Mouse (Mus musculus) embryonic fibroblast, embryonic 13.5 days (primary cell): ENCODE measurements around the gene Gle1. TPM values are rescaled to one million over a fixed set of nuclear protein-coding genes. Genes with fewer than 3 reads are reported as not detected.
"Not testable (repeated sequence)": the region's sequence is repeated elsewhere in the genome, so short reads cannot be mapped to it uniquely, and the experiment has no call there.

Source experiments
- H3K27ac ChIP-seq: 2 replicates; pipeline ENCODE4 v1.5.1; 2012; ENCODE audit warnings: low read length, control low read depth, inconsistent platforms; ENCODE audit not compliant: insufficient read depth
- H3K4me1 ChIP-seq: 2 replicates; pipeline ENCODE4 v1.6.1; 2011; ENCODE audit warnings: low read length; ENCODE audit not compliant: control insufficient read depth, insufficient read depth
- H3K4me3 ChIP-seq: 2 replicates; pipeline ENCODE4 v1.5.1; 2011; ENCODE audit warnings: mild to moderate bottlenecking, control low read depth, low read length; ENCODE audit not compliant: insufficient read depth
- CTCF ChIP-seq: IDR thresholded peaks from 2 replicates; pipeline ENCODE4 v1.5.1; 2011; ENCODE audit warnings: mild to moderate bottlenecking, control low read depth, low read length, moderate library complexity, borderline replicate concordance; ENCODE audit not compliant: insufficient read depth
- POLR2A ChIP-seq: IDR thresholded peaks from 2 replicates; pipeline ENCODE4 v1.6.1; 2011; ENCODE audit warnings: low read depth, mild to moderate bottlenecking, control low read depth, low read length, moderate library complexity
- polyA plus RNA-seq: library from polyadenylated mRNA; stranded (reverse); fragments of >200 nt; gene quantifications from 2 replicates; pipeline ENCODE4 v1.2.4, GENCODE M21; 2011; ENCODE audit warnings: low read depth; ENCODE audit not compliant: missing spikeins, insufficient read length

The Gle1 gene
- 33.0 and 42.4 TPM in 2 replicates for polyA plus RNA-seq

- TF ChIP-seq POLR2A, result peak; percentile 93
- no peak for TF ChIP-seq CTCF
- peak within 1 kb of the TSS; percentile 56 for H3K27ac ChIP-seq
- peak within 1 kb of the TSS; percentile 88 for H3K4me3 ChIP-seq
These were observed at the start of gene Gle1 for GRCm38 (mm10) chr2:29934906-29935599. Gene Gle1, plus strand, starts transcription at chr2:29935426.

GRCm38 (mm10) chr2:29886659-29887292 lies 48.5 kb upstream of the Gle1 start:
- not testable (repeated sequence) for H3K27ac ChIP-seq, H3K4me1 ChIP-seq, H3K4me3 ChIP-seq

More at GRCm38 (mm10) chr2:29934906-29935599, at the start of gene Gle1:
- peaks cover 4% of the 10 kb centered on the region; the same call in 1 of the 2 replicates for H3K4me1 ChIP-seq

GRCm38 (mm10) chr2:29889066-29889944 lies 45.9 kb upstream of the Gle1 start, which contains the start of gene Odf2:
Gene Odf2, plus strand, starts transcription at chr2:29889221.
- TF ChIP-seq CTCF, result no peak
- TF ChIP-seq POLR2A, result peak; percentile 63
- Histone ChIP-seq H3K4me3 (peak within 1 kb of the TSS; percentile 89), H3K4me1 (no peaks in the 10 kb centered on the region), H3K27ac (peak within 1 kb of the TSS; percentile 63)

GRCm38 (mm10) chr2:29889991-29890833 lies 45.0 kb upstream of the Gle1 start:
- TF ChIP-seq CTCF, result peak; percentile 69; the same call in 1 of the 2 replicates
- peak; percentile 76 for TF ChIP-seq POLR2A
- H3K27ac ChIP-seq, result peak overlapping the region; percentile 63
- peak overlapping the region; percentile 89 for H3K4me3 ChIP-seq
- no peaks in the 10 kb centered on the region for H3K4me1 ChIP-seq

- H3K4me3 ChIP-seq, result no peak overlapping the region
- H3K4me1 ChIP-seq, result no peaks in the 10 kb centered on the region
- no peak overlapping the region for H3K27ac ChIP-seq
- TF ChIP-seq POLR2A, result no peak
- no peak for TF ChIP-seq CTCF
These were observed 43.5 kb upstream of the Gle1 start for GRCm38 (mm10) chr2:29891773-29892172.

- Histone ChIP-seq H3K27ac (no peak overlapping the region), H3K4me3 (no peak overlapping the region), H3K4me1 (no peaks in the 10 kb centered on the region)
- TF ChIP-seq CTCF (no peak), POLR2A (no peak)
These were observed 39.2 kb upstream of the Gle1 start for GRCm38 (mm10) chr2:29896071-29896470.

GRCm38 (mm10) chr2:29897366-29897765 lies 37.9 kb upstream of the Gle1 start:
- TF ChIP-seq CTCF (no peak), POLR2A (no peak)
- no peaks in the 10 kb centered on the region for H3K4me1 ChIP-seq
- H3K27ac ChIP-seq, result no peak overlapping the region
- H3K4me3 ChIP-seq, result no peak overlapping the region

- Histone ChIP-seq H3K4me3 (no peak overlapping the region), H3K27ac (no peak overlapping the region), H3K4me1 (no peaks in the 10 kb centered on the region)
- TF ChIP-seq CTCF (no peak), POLR2A (no peak)
These were observed 37.1 kb upstream of the Gle1 start for GRCm38 (mm10) chr2:29898081-29898480.

- TF ChIP-seq POLR2A (no peak), CTCF (no peak)
- Histone ChIP-seq H3K4me3 (no peak overlapping the region), H3K4me1 (no peaks in the 10 kb centered on the region), H3K27ac (no peak overlapping the region)
These were observed 33.0 kb upstream of the Gle1 start for GRCm38 (mm10) chr2:29902194-29902593.

- H3K27ac ChIP-seq, H3K4me3 ChIP-seq, H3K4me1 ChIP-seq: not testable (repeated sequence)
These were observed 27.1 kb upstream of the Gle1 start for GRCm38 (mm10) chr2:29908171-29908570.
